Mouse (Mus musculus) fat pad, adult 2 months (tissue): ENCODE results near the gene Zfp839.

Source experiments
- DNase-seq: peaks from one replicate; pipeline ENCODE4 v3.0.0-alpha.2; 2011; ENCODE audit warnings: low read depth, low spot score; ENCODE audit errors: extremely low read depth

Zfp839 gene

DNA sequence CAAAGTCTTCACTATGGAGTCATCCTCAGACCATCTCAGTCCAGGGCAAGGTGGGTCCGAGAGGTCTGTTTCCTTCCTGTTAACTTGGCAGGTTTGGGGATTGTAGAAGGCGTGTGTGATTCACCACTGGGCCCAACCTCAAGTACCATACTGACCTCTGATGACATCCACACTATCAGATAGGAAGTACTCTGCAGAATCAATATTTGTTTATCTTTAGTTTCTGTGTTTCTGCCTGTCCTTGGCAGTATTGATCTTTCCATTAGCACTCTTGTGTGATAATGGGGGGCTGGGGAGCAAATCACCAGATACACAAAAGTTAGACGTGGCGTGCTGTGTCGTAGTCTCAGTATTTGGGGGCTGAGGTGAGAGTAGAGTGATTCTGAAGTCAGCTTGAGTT is 21.2 kb downstream of the Zfp839 start:
- DNase-seq: no peak

DNA sequence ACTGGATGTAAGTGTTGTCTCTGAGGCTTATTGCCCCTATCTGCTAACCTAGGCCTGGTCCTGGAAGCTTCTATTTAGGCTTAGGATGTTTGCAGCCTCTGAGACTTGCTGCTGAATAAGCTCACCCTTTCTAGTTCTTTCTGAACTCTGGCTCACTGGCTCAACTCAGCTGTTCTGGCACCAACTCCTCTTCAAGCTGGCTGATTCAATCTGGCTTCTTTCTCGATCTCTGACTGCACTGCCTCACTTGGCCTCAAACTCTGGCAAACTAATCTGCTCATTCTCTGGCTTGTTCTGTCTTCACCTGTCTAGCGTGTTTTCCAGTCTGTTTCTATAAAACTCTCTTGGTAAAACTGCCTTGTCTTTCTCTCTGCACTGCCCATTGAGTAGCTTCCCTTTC is 25.3 kb downstream of the Zfp839 start:
- no peak for DNase-seq

DNA sequence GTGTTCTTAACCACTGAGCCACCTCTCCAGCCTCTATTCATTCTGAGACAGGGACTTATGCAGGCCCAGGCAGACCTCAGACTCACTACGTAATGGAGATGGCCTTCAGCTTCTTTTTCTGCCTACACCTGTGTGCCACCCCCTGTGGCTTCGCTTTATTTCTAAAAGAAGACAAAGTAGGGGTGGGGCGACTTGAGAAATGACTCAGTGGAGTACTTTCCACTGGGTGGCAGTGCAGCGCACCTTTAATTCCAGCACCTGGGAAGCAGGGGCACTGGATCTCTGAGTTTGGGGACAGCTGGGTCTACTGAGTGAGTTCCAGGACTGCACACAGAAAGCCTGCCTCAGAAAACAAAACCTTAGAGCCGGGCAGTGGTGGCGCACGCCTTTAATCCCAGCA is 32.2 kb downstream of the Zfp839 start:
- DNase-seq: no peak

DNA sequence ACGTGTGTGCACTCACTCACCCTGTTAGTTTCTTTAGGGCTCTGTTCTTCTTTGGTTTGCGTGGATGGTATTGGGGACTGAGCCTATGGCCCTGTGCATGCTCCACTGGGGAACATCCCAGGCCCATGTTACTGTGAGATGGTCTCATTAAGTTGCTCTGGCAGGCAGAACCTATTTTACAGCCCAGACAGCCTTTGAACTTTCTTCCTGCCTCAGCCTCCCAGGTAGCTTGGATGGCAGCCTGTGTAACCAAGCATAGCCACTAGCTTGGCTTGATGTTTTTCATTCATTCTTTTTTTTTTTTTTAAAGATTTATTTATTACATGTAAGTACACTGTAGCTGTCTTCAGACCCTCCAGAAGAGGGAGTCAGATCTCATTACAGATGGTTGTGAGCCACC is 35.2 kb downstream of the Zfp839 start:
- DNase-seq: no peak

DNA sequence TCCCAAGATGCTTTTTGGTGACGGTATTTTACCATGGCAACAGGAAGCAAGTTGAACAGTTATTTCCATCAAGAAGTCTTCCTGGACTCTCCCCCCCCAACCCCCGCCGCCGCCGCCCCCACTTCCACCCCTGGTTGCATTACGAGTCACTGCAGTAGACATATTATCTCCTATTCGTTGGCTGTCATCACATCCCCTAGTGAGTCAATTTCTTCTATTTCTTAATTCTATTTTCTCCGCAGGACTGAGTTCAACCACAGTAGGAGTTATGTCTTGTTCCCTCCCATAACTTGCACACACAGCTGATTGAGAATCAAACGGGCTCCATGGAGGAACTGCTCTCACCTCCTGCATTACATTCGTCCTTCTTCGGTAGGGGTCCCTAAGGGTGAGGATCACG is 38.1 kb downstream of the Zfp839 start:
- DNase-seq: no peak

DNA sequence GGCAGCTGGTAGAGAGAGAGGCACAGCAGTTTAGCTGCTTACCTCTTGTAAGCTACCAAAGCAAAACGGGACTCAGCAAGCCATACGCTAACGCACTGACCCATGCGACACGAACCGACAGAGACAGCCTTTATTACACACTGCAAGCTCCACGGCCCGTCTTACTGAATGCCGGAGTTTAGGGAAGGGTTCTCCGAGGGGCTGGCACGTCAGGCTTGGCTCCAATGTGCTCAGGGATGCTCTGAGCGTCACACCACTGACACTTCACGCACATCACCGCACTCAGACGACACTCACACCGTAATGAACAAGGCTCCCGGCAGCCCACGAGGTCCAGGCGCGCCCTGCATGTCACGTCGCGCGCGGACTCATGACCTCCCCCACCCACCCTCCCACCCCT is 38.6 kb downstream of the Zfp839 start:
- DNase-seq: no peak

DNA sequence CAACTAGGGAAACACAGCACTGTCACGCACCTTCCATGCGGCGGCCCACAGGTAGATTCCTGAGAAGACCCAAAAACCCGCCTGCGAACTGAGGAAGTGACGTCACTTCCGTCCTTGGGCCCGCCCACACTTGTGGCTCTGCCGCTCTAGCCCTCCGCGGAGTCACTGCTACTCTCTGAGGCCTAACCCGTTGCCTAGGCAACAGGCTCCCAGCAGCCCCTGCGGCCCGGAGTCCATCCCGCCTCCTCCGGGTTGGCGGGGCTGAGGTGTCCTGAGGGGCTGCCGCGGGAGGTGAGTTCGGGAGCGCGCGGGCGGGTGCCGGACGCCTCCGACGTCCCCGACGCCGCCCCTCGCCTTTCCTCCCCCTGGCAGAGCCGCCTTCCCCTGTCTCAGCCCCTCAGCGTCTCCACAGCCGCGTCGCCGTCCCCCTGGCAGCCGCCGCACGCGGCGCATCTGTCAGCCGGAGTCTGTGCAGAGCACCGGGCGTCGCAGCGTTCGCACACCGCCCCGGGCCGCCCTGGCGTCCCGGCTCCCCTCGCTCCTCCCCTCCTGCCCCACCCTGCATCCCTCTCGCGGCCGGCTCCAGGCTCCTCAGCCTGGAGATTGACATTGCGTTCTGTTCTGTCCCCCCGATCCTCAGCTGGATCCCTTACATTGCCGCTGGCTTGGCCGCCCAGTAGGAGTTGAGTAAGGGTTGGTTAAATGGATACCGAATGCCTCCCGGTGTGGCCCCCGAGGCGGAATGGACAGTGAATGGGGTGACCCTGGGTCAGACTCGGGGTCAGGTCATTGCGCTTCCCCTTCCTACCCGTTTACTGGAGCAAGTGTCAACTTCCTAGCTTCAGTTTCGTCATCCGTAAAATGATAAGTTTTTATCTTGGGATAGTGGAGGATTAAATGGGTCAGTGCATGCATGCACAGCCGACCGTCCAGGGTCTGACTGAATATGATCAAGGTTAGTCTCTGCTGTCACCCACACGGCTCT is 39.3 kb downstream of the Zfp839 start, which contains the start of the genes Cinp and Tecpr2:
Cinp (minus strand) TSS at position 110 of the 985 bp plus-strand sequence.
Tecpr2 (plus strand) TSS at position 229 of the 985 bp plus-strand sequence.
- DNase-seq: peak; percentile 74

DNA sequence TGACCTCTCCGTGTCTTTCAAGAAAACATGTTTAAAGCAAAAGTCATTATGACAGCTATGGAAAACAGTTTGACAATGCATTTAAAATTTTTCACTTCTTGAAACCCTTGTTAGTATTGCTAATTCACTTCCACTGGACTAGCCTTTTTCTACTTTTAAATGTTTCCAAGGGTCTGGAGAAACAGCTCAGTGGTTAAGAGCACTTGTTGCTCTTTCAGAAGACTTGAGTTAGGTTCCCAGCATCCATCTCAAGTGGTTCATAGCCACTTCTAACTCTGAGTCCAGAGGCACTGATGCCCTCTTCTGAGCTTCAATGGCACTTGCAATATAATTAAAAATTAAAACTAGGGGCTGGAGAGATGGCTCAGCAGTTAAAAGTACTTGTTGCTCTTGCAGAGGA is 41.8 kb downstream of the Zfp839 start:
- DNase-seq: no peak

DNA sequence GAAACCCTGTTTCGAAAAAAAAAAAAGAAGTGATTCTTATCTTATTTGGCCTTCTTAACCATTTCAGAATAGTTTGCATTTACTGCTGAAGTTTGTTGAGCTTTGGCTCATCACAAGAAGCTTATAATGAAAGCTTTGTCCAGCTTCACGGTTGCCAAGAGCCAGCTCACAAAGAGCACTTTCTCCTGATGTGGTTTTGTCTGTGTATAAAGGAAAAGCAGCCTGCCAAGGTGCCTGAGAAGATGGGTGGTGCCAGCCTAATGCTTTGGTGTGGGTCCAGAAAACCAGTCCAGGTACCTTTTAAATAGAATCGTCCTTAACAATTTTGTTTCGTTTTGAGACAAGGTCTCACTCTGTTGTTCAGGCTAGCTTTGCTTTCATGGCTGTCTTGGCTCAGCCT is 52.1 kb downstream of the Zfp839 start:
- no peak for DNase-seq

DNA sequence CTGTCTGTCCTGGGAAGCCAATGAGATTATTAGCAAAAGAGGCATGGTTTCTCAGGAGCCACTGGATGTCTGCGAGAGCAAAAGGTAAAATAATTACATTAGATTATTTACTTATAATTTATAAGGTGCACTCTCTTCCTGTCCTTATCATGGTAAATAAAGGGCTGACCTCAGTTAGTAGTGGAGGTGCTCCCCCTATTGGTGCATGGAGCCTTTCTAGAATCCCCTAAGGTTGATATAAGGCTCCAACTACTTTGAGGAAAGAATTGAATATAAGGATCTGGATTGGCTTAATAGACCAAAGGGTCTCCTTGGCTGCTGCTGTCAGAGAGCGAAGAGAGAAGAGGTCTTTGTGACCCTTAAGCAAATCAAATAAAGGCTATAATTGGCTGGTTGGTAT is 53.5 kb downstream of the Zfp839 start:
- DNase-seq: no peak

DNA sequence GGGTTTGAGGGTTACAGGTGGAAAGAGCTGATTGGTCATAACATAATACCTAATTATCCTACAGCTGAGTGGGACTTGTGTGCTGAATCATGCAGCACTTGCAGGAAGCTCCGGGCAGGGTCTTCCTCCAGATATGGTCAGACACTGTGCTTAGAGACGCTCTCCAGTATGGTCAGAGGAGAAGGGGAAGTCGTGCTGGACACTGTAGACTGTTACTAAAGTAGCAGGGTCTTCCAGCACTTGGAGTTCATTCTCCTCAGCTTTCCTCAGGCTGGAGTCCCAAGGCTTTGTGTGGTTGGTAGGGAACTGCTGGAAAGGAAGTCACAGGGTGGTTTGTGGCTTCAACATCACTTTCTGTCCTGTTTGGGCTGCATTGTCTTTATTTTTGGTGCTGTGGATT is 57.8 kb downstream of the Zfp839 start:
- no peak for DNase-seq

DNA sequence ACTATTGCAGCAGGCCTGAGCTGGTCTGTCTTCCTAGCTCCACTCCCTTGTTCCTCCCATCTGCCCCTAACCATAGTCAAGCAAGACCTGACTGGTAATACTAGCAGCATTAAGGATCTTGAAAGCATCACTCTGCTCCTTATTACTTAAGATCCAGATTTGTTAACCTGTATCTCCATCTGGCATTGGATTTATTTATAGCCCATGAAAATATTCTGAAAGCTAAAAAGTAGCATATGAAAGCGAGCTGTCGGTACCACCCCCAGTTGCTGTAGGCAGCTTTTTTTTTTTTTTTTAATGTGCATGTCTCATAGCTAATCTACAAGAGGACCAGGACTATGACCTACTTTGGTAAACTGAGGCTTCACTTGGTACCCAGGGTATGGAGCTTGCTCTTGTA is 59.9 kb downstream of the Zfp839 start:
- no peak for DNase-seq

DNA sequence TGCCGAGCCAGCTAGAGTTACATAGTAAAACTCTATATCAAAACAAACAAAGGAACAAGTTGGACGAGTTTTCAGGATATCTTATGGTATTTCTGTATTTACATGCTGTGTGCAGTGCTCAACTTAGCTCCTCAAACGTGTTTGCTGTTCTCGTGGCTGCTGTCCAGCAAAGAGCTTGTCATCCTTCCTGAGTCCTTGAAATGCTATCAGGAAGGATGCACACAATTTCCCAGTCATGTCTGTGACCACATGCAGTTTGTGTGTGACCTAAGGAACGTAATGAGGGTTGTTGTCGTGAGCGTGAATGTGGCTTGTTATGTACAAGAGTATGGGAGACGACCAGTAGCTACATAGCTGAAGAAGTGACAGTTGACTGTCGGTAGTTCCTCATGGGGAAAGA is 65.7 kb downstream of the Zfp839 start:
- DNase-seq: no peak
